Mouse (Mus musculus): Measurements from ENCODE around the gene Cdip1. TPM values are rescaled to one million over a fixed set of nuclear protein-coding genes. Genes with fewer than 3 reads are reported as not detected.

Cdip1 gene
- total and polyA plus RNA-seq, 3 experiments, result 58.4 to 94.3 (median 65.6) TPM

GRCm38 (mm10) chr16:4778940-4779339 is 11.2 kb downstream of the Cdip1 start:
- no peak for TF ChIP-seq POLR2A (IDR thresholded peaks at IDR 0.05; ENCODE audit: insufficient read depth, low read depth, low read length)
- no peak for TF ChIP-seq CTCF (IDR thresholded peaks at IDR 0.05)
- no peak for TF ChIP-seq EP300 (IDR thresholded peaks at IDR 0.05; ENCODE audit: insufficient read depth, low read depth, low read length)
- intact Hi-C loops (cut with DNase I), result no loop called here
- Histone ChIP-seq H3K27me3 (ENCODE audit: control insufficient read depth, insufficient read depth, low read length) (no peaks in the 10 kb centered on the region), H3K4me1 (ENCODE audit: control insufficient read depth, insufficient read depth, low read length) (peaks cover 13% of the 10 kb centered on the region), H3K4me3 (no peak overlapping the region), H3K27ac (no peak overlapping the region), H3K9ac (ENCODE audit: low read depth, low read length) (no peak overlapping the region), H3K79me2 (replicated peaks; ENCODE audit: control insufficient read depth, insufficient read depth, low read length) (peaks cover 7% of the 10 kb centered on the region), H3K36me3 (ENCODE audit: control insufficient read depth, insufficient read depth, low read length) (peaks cover 19% of the 10 kb centered on the region)
- no peak for DNase-seq
- 84% methylated on average over 4 of the region's 4 CpGs for WGBS

GRCm38 (mm10) chr16:4777905-4778609 is 12.0 kb downstream of the Cdip1 start:
- no peak overlapping the region for H3K9ac ChIP-seq (ENCODE audit: low read depth, low read length)
- TF ChIP-seq POLR2A (IDR thresholded peaks at IDR 0.05; ENCODE audit: insufficient read depth, low read depth, low read length) (no peak), EP300 (IDR thresholded peaks at IDR 0.05; ENCODE audit: insufficient read depth, low read depth, low read length) (no peak), CTCF (IDR thresholded peaks at IDR 0.05) (no peak)
- no peak overlapping the region for H3K4me3 ChIP-seq
- peaks cover 9% of the 10 kb centered on the region for H3K4me1 ChIP-seq (ENCODE audit: control insufficient read depth, insufficient read depth, low read length)
- no peak overlapping the region for H3K27ac ChIP-seq
- WGBS, result 91% methylated on average over 4 of the region's 4 CpGs
- peaks cover 7% of the 10 kb centered on the region for H3K79me2 ChIP-seq (replicated peaks; ENCODE audit: control insufficient read depth, insufficient read depth, low read length)
- intact Hi-C loops (cut with DNase I), result no loop called here
- no peak for DNase-seq
- peaks cover 18% of the 10 kb centered on the region for H3K36me3 ChIP-seq (ENCODE audit: control insufficient read depth, insufficient read depth, low read length)
- H3K27me3 ChIP-seq (ENCODE audit: control insufficient read depth, insufficient read depth, low read length), result no peaks in the 10 kb centered on the region

GRCm38 (mm10) chr16:4777171-4777904 is 12.8 kb downstream of the Cdip1 start:
- DNase-seq, result peak in 1 of 2 experiments; percentile 12
- Histone ChIP-seq H3K27me3 (ENCODE audit: control insufficient read depth, insufficient read depth, low read length) (no peaks in the 10 kb centered on the region), H3K9ac (ENCODE audit: low read depth, low read length) (no peak overlapping the region), H3K79me2 (replicated peaks; ENCODE audit: control insufficient read depth, insufficient read depth, low read length) (peaks cover 9% of the 10 kb centered on the region), H3K27ac (no peak overlapping the region), H3K36me3 (ENCODE audit: control insufficient read depth, insufficient read depth, low read length) (peaks cover 17% of the 10 kb centered on the region), H3K4me1 (ENCODE audit: control insufficient read depth, insufficient read depth, low read length) (peaks cover 11% of the 10 kb centered on the region), H3K4me3 (no peak overlapping the region)
- no peak for TF ChIP-seq EP300 (IDR thresholded peaks at IDR 0.05; ENCODE audit: insufficient read depth, low read depth, low read length)
- no peak for TF ChIP-seq CTCF (IDR thresholded peaks at IDR 0.05)
- TF ChIP-seq POLR2A (IDR thresholded peaks at IDR 0.05; ENCODE audit: insufficient read depth, low read depth, low read length), result no peak
- WGBS, result 93% methylated on average over 3 of the region's 3 CpGs
- intact Hi-C loops (cut with DNase I), result no loop called here

GRCm38 (mm10) chr16:4773289-4773970 is 16.7 kb downstream of the Cdip1 start:
- intact Hi-C loops (cut with DNase I), result no loop called here
- H3K9ac ChIP-seq (ENCODE audit: low read depth, low read length), result no peak overlapping the region
- 37% methylated on average over 1 of the region's 1 CpGs for WGBS

GRCm38 (mm10) chr16:4768719-4769118 is 21.4 kb downstream of the Cdip1 start:
- no peak for DNase-seq
- Histone ChIP-seq H3K4me1 (ENCODE audit: control insufficient read depth, insufficient read depth, low read length) (peaks cover 3% of the 10 kb centered on the region), H3K36me3 (ENCODE audit: control insufficient read depth, insufficient read depth, low read length) (peaks cover 13% of the 10 kb centered on the region), H3K9ac (ENCODE audit: low read depth, low read length) (no peak overlapping the region), H3K79me2 (replicated peaks; ENCODE audit: control insufficient read depth, insufficient read depth, low read length) (peaks cover 3% of the 10 kb centered on the region), H3K27me3 (ENCODE audit: control insufficient read depth, insufficient read depth, low read length) (no peaks in the 10 kb centered on the region), H3K4me3 (no peak overlapping the region), H3K27ac (no peak overlapping the region)
- WGBS, result 94% methylated on average over 5 of the region's 5 CpGs
- intact Hi-C loops (cut with DNase I), result loop anchor here (10.0 kb wide), 1 partner anchor 96 kb away; no protein-coding TSS in a partner anchor
- no peak for TF ChIP-seq EP300 (IDR thresholded peaks at IDR 0.05; ENCODE audit: insufficient read depth, low read depth, low read length)
- TF ChIP-seq CTCF (IDR thresholded peaks at IDR 0.05), result no peak
- TF ChIP-seq POLR2A (IDR thresholded peaks at IDR 0.05; ENCODE audit: insufficient read depth, low read depth, low read length), result no peak

More at GRCm38 (mm10) chr16:4773289-4773970, 16.7 kb downstream of the Cdip1 start:
- Histone ChIP-seq H3K36me3 (ENCODE audit: control insufficient read depth, insufficient read depth, low read length) (peaks cover 12% of the 10 kb centered on the region), H3K4me3 (no peak overlapping the region), H3K4me1 (ENCODE audit: control insufficient read depth, insufficient read depth, low read length) (peaks cover 7% of the 10 kb centered on the region), H3K27ac (0 out of 2 replicates have a peak overlapping the region, but pooled peaks have one; percentile 9), H3K27me3 (ENCODE audit: control insufficient read depth, insufficient read depth, low read length) (no peaks in the 10 kb centered on the region), H3K79me2 (replicated peaks; ENCODE audit: control insufficient read depth, insufficient read depth, low read length) (peaks cover 5% of the 10 kb centered on the region)
- TF ChIP-seq EP300 (IDR thresholded peaks at IDR 0.05; ENCODE audit: insufficient read depth, low read depth, low read length) (0 out of 2 replicates have a peak, but pooled peaks have one; percentile 16), CTCF (IDR thresholded peaks at IDR 0.05) (no peak)
- peak in 1 of 2 experiments; percentile 50 for DNase-seq
